Mouse (Mus musculus): Measurements from ENCODE around the gene Fam221b. TPM values are rescaled to one million over a fixed set of nuclear protein-coding genes. Genes with fewer than 3 reads are reported as not detected.

Gene Fam221b
- 1.5 and 2.0 TPM in 2 replicates for polyA plus RNA-seq (2015; fragmentation: Nextera tagmentation; extraction: Ambion mirVana)

DNA sequence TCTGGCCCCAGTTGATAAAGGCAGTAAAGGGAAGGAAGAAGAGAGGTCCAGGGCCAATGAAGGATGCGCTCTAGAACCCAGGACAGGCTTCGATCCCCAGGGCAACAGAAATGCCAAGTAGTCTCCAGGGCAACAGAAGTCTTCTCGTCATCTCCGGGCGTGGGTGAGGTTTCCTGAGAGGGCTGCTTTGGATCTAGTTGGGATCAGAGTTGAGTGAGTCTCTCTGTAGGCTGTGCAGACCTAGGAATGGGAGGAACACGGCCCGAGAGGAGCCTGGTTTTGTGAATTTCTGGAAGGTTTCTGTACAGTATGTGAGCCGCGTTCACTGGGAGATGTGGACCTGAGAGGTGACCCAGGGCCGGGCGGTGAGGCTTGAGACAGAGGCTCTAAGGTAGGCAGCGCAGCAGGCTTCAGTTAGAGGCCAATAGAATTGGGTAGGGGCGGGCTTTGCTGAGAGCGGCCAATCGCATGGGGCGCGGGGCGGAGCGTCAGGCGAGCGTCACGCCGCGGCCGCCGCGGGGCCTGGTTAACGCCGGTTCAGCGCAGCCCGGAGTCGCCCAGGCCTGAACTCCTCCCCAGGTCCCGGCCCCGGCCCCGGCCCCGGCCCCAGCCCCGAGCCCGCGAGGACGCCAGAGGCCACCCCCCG is at the start of gene Fam221b, which contains the start of gene Tmem8b:
Gene Fam221b (minus strand): TSS at position 364 of the 646 bp plus-strand sequence.
Gene Tmem8b (plus strand): TSS at position 190 of the 646 bp plus-strand sequence.

DNA sequence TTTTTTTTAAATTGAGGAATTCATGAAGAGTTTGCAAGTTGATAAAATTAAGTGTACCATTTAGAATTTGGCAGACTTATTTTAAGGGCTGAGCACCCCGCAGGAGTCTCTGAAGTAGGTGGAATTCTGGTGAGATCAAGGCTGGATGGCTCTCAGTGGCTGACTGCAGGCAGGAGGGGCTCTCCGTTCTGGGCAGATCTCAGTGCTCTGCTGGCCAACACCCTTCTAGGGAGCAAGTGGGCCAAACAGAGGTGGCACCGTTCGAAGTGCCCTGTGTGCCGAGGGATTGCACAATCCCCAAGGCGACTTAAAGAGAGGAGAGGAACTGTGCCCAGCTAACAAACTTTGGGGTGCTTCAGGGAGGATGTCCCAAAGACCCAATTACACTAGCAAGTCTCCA is 40.9 kb upstream of the Fam221b start, which contains the start of gene Olfr71:
Gene Olfr71 (minus strand): TSS at position 387 of the 400 bp plus-strand sequence.

DNA sequence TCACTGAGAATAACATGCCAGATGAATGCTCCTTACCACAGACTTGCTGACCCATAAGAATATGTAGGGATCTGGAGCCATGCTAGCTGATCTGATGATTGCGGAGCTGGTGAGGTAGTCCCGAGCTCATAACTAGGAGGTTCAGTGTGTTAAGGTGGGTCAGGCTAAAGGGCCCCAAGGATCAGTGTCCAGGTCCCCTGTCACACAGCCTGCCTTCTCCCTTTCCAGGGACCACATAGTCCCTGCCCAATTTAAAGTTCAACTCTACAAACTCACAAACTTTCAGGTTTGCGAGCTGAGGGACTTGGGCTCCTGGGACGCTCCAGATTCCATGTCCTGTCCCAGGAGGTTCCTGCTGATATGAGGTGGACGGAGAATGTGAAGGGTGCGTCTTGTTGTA is 31.8 kb upstream of the Fam221b start, which contains the start of gene Olfr70:
Gene Olfr70 (minus strand): TSS at position 101 of the 400 bp plus-strand sequence.

DNA sequence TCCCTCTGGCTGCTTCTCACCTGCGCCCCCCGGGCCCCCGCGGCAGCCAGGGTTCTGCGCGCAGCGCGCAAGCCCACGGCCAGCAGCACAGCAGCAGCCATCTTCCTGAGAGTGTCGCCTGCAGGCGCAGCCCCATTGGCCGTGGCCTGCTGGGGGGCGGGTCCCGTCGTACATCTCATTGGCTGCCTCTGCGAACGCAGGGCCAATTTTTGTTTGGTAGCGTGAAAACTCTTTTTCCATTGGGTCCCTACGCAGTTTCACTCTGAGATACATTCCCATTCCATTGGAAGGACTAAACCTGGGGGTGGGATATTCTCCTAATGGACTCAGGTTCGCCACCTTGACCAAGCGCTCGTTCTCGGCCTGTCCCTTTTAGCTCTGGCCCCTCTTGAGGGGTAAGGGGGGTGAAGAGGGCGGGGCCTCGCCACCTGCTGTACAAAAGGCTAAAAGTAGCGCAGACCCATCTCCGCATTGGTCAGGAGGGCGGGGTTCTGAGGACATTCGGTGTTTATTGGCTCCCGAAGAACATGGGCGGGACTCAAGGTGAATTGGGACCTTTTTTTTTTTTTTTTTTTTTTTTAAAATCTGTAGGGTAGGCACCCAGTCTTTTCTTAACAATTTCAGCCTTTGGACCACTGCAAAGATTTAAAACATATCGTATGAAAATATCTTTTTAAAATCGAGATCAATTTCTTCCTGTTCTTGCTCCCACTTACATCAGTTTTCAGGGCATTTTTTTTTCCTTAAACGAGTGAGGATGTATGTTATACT is 12.4 kb downstream of the Fam221b start, which contains the start of gene Hint2:
Gene Hint2 (minus strand): TSS at position 128 of the 771 bp plus-strand sequence.

DNA sequence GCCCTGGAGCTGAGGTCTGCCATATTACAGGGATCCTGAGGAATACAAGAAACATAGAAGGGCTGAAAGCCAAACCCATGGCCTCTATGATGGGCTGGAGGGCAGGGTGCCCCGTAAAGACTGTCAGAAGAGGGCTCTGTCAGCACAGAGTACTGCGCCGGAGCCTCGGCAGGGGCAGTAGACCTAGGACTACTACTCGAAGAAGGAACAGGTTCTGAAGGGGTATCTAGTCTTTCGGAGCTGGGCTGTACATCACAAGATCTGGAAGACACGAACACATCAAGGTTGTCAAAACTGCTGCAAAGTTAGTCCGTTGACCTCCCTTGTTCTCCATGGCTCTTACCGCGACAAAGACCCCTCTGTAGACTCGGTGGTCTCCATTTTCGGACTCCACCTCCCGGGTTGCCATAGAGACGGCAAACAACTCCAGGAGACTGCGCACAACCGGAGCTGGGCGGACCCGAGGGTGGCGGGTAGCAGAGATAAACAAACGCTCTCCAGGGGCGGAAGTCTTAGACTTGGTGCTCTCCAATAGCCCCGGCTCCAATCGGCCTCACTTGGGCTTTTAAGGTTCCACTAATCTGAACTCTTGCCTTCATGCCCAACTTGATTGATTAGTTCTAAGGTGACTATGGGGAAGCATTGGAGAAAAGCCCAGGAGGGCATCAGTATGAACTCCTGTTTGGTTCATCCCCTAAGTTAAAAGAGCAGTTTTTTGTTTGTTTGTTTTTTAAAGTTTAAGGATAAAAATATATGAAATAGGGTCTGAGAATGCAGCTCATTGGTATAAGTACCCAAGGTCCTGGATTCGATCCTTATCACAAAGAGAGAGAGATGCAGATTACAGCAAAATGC is 15.6 kb downstream of the Fam221b start, which contains the start of gene Spag8:
Gene Spag8 (minus strand): TSS at position 434 of the 855 bp plus-strand sequence.

DNA sequence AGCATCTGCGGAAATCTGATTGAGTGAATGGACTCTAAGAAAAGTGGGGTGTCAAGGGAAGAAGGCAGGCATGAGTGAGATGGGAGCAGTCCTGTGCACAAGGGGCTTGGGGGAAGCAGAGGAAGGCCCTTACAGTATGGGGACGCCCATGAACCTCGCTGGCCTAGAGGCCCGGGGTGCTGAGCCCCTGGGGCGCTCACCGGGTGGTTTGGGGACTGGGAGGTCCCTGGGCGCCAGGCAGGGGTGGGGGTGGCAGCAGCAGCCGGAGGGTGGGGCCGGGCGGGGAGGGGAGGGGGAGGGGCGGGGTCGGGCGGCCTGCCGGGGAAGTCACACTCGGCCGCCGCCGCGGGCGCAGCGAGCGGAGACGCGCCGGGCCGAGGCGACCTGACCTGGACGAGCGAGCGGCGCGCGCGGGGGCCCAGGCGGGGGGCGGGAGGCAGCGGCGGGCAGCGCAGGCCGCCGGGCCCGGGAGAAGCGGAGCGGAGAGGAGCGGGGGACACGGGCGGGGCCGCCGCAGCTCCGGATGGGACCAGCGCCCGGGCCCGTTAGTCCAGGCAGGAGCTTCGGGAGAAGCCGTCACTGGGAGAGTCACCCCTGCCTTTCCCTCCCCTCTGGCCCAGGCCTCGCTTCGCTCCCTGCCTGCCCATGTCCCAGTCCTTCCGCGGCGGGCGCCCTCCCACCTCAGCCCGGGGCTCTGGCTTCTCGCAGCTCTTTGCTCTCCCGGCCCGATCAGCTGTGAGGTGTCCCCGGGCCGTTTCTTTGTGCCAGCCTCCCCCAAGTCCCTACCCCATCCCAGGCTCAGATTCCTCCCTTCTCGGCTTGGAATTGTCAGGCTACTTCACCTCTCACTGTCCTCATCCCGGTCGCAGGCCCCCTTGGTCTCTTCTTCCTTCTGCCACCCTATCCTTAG is 37.6 kb downstream of the Fam221b start, which contains the start of gene Npr2:
Gene Npr2 (plus strand): TSS at position 890 of the 910 bp plus-strand sequence.

Other genes starting within 250 kb of the Fam221b start
- gene Fam166b, start 240.0 kb downstream of the Fam221b start, polyA plus RNA-seq (2015; fragmentation: Nextera tagmentation; extraction: Ambion mirVana), result not detected in 2 replicates
- gene Tesk1, start 227.2 kb downstream of the Fam221b start, polyA plus RNA-seq (2015; fragmentation: Nextera tagmentation; extraction: Ambion mirVana), result 1.3 and 2.5 TPM in 2 replicates
- gene Cd72, start 214.5 kb downstream of the Fam221b start, polyA plus RNA-seq (2015; fragmentation: Nextera tagmentation; extraction: Ambion mirVana), result 8.4 and 12.7 TPM in 2 replicates
- gene Sit1, start 185.4 kb downstream of the Fam221b start, polyA plus RNA-seq (2015; fragmentation: Nextera tagmentation; extraction: Ambion mirVana), result 0.59 and 1.4 TPM in 2 replicates
- 42.9 and 45.9 TPM in 2 replicates for gene Ccdc107, start 176.2 kb downstream of the Fam221b start, polyA plus RNA-seq (2015; fragmentation: Nextera tagmentation; extraction: Ambion mirVana)
- gene Arhgef39, start 169.4 kb downstream of the Fam221b start, polyA plus RNA-seq (2015; fragmentation: Nextera tagmentation; extraction: Ambion mirVana), result 38.1 and 40.1 TPM in 2 replicates
- gene Car9, start 162.2 kb downstream of the Fam221b start, polyA plus RNA-seq (2015; fragmentation: Nextera tagmentation; extraction: Ambion mirVana), result 3.2 and 3.7 TPM in 2 replicates
- 63.0 and 70.1 TPM in 2 replicates for gene Tpm2, start 145.4 kb downstream of the Fam221b start, polyA plus RNA-seq (2015; fragmentation: Nextera tagmentation; extraction: Ambion mirVana)
- 23.7 and 33.8 TPM in 2 replicates for gene Creb3, start 106.8 kb downstream of the Fam221b start, polyA plus RNA-seq (2015; fragmentation: Nextera tagmentation; extraction: Ambion mirVana)
- 62.7 and 73.4 TPM in 2 replicates for gene Tln1, start 106.5 kb downstream of the Fam221b start, polyA plus RNA-seq (2015; fragmentation: Nextera tagmentation; extraction: Ambion mirVana)
- gene Rgp1, start 90.4 kb downstream of the Fam221b start, polyA plus RNA-seq (2015; fragmentation: Nextera tagmentation; extraction: Ambion mirVana), result 16.0 and 17.6 TPM in 2 replicates
- 16.9 and 18.2 TPM in 2 replicates for gene Gba2, start 90.3 kb downstream of the Fam221b start, polyA plus RNA-seq (2015; fragmentation: Nextera tagmentation; extraction: Ambion mirVana)
- gene Msmp, start 84.7 kb downstream of the Fam221b start, polyA plus RNA-seq (2015; fragmentation: Nextera tagmentation; extraction: Ambion mirVana), result 0.54 and 0.72 TPM in 2 replicates
- gene Npr2, start 37.2 kb downstream of the Fam221b start, polyA plus RNA-seq (2015; fragmentation: Nextera tagmentation; extraction: Ambion mirVana), result 3.3 and 4.7 TPM in 2 replicates
- 0.20 and 0.70 TPM in 2 replicates for gene Spag8, start 15.6 kb downstream of the Fam221b start, polyA plus RNA-seq (2015; fragmentation: Nextera tagmentation; extraction: Ambion mirVana)
- gene Hint2, start 12.7 kb downstream of the Fam221b start, polyA plus RNA-seq (2015; fragmentation: Nextera tagmentation; extraction: Ambion mirVana), result 73.1 and 79.8 TPM in 2 replicates
- gene Tmem8b, start 174 bp downstream of the Fam221b start, polyA plus RNA-seq (2015; fragmentation: Nextera tagmentation; extraction: Ambion mirVana), result 1.1 and 1.5 TPM in 2 replicates
- not detected in 2 replicates for gene Olfr70, start 31.7 kb upstream of the Fam221b start, polyA plus RNA-seq (2015; fragmentation: Nextera tagmentation; extraction: Ambion mirVana)
- not detected in 2 replicates for gene Olfr71, start 41.1 kb upstream of the Fam221b start, polyA plus RNA-seq (2015; fragmentation: Nextera tagmentation; extraction: Ambion mirVana)
- gene Hrct1, start 58.0 kb upstream of the Fam221b start, polyA plus RNA-seq (2015; fragmentation: Nextera tagmentation; extraction: Ambion mirVana), result 0.17 and 0.59 TPM in 2 replicates
- 0.07 TPM in 1 of 2 replicates, not detected in the other for gene Spaar, start 60.9 kb upstream of the Fam221b start, polyA plus RNA-seq (2015; fragmentation: Nextera tagmentation; extraction: Ambion mirVana)
- not detected in 2 replicates for gene Olfr159, start 101.9 kb upstream of the Fam221b start, polyA plus RNA-seq (2015; fragmentation: Nextera tagmentation; extraction: Ambion mirVana)
- not detected in 2 replicates for gene Olfr156, start 154.8 kb upstream of the Fam221b start, polyA plus RNA-seq (2015; fragmentation: Nextera tagmentation; extraction: Ambion mirVana)
- not detected in 2 replicates for gene Olfr157, start 171.1 kb upstream of the Fam221b start, polyA plus RNA-seq (2015; fragmentation: Nextera tagmentation; extraction: Ambion mirVana)
- not detected in 2 replicates for gene Olfr155, start 182.4 kb upstream of the Fam221b start, polyA plus RNA-seq (2015; fragmentation: Nextera tagmentation; extraction: Ambion mirVana)
- 7.1 and 8.0 TPM in 2 replicates for gene Reck, start 206.4 kb upstream of the Fam221b start, polyA plus RNA-seq (2015; fragmentation: Nextera tagmentation; extraction: Ambion mirVana)